Mouse (Mus musculus) midbrain, embryonic 11.5 days (tissue): ENCODE results near the gene Hs6st3. TPM values are rescaled to one million over a fixed set of nuclear protein-coding genes. Genes with fewer than 3 reads are reported as not detected.

Experiments
- ATAC-seq: fragments of 200-750 bp; cut with Nextera tagmentation; 2 replicates; pipeline ENCODE4 v1.8.0; 2017; ENCODE audit warnings: moderate TSS enrichment, moderate library complexity; ENCODE audit not compliant: low FRiP score
- DNase-seq: peaks from one replicate; pipeline ENCODE4 v3.0.0; 2015; ENCODE audit warnings: low spot score; ENCODE audit errors: missing footprints
- H3K27ac ChIP-seq: fragments of 300-500 bp; sonication (generic); 2 replicates; pipeline ENCODE4 v1.5.1; 2014; ENCODE audit warnings: low read depth, low read length
- H3K27me3 ChIP-seq: fragments of 300-500 bp; sonication (generic); 2 replicates; pipeline ENCODE4 v1.6.1; 2014; ENCODE audit warnings: mild to moderate bottlenecking, low read length, moderate library complexity, mixed read lengths; ENCODE audit not compliant: control insufficient read depth, insufficient read depth
- H3K36me3 ChIP-seq: fragments of 300-500 bp; sonication (generic); 2 replicates; pipeline ENCODE4 v1.6.1; 2014; ENCODE audit warnings: mild to moderate bottlenecking, low read length, moderate library complexity, mixed read lengths; ENCODE audit not compliant: control insufficient read depth, insufficient read depth
- H3K4me1 ChIP-seq: fragments of 300-500 bp; sonication (generic); 2 replicates; pipeline ENCODE4 v1.6.1; 2014; ENCODE audit warnings: low read length; ENCODE audit not compliant: control insufficient read depth, insufficient read depth
- H3K4me2 ChIP-seq: fragments of 300-500 bp; sonication (generic); 2 replicates; pipeline ENCODE4 v1.6.1; 2014; ENCODE audit warnings: mild to moderate bottlenecking, moderate library complexity
- H3K4me3 ChIP-seq: fragments of 300-500 bp; sonication (generic); 2 replicates; pipeline ENCODE4 v1.5.1; 2014; ENCODE audit warnings: low read depth, low read length
- H3K9ac ChIP-seq: fragments of 300-500 bp; sonication (generic); 2 replicates; pipeline ENCODE4 v1.6.1; 2014; ENCODE audit warnings: low read length
- H3K9me3 ChIP-seq: fragments of 300-500 bp; sonication (generic); 2 replicates; pipeline ENCODE4 v1.6.1; 2016; ENCODE audit warnings: low read length; ENCODE audit not compliant: control insufficient read depth
- WGBS: fragments of 180-500 bp; shearing (Covaris S2); extraction: QIAGEN DNeasy Blood & Tissue Kit; methylation state at CpG from one replicate; pipeline ENCODE4 v1.1.7; 2014; 5-methylcytosine and 5-hydroxymethylcytosine counted together
- polyA plus RNA-seq: library from polyadenylated mRNA; unstranded; fragments of >200 nt; fragmentation: Nextera tagmentation; extraction: Ambion mirVana; gene quantifications from 2 replicates; pipeline ENCODE4 v1.2.1, GENCODE M21; 2014

Hs6st3 gene
- polyA plus RNA-seq, 1 experiment from 2014 or later = 0.20 TPM

DNA sequence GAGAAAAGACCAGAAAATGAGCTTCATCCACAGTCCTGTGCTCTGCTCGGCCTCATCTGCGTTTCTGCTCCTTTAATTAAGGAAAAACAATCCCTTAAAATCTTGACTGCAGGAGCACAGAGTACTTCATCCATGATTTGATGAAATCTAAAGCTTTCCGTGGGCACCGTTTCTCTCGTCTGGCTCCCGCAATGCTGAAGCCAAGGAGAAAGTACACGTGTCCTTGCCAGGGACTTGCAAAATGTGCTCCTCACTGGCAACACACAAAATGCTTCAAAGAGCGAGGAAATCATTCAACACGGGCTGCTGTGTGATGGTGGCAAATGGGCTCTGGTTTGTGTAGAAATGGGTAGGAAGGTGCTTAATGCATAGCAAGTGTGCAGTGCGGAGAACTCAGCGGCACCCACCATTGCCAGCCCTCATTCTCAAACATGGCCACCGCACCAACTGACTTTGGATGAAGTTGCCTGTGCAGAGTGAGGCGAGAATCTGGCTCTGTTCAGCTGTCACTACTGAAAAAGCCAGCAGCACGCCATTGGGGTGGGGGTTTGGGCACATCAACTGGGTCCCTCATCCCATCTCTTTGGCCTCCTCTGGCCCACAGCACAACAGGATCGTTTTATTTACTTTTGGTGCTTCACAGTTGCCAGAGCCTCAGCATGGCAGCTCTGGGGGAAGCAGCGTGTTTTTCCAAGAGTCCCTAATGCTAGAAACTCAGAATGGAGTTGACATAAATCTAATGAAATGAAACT, 532.9 kb downstream of the Hs6st3 start:
- no peak overlapping the region for H3K9ac ChIP-seq
- H3K27ac ChIP-seq = no peak overlapping the region
- no peaks in the 10 kb centered on the region for H3K9me3 ChIP-seq
- no peaks in the 10 kb centered on the region for H3K36me3 ChIP-seq
- no peak for DNase-seq
- ATAC-seq = no peak
- H3K4me2 ChIP-seq = no peak overlapping the region
- no peaks in the 10 kb centered on the region for H3K4me1 ChIP-seq
- no peak overlapping the region for H3K4me3 ChIP-seq
- H3K27me3 ChIP-seq = no peaks in the 10 kb centered on the region
- WGBS = 91% methylated on average over 16 of the region's 16 CpGs

DNA sequence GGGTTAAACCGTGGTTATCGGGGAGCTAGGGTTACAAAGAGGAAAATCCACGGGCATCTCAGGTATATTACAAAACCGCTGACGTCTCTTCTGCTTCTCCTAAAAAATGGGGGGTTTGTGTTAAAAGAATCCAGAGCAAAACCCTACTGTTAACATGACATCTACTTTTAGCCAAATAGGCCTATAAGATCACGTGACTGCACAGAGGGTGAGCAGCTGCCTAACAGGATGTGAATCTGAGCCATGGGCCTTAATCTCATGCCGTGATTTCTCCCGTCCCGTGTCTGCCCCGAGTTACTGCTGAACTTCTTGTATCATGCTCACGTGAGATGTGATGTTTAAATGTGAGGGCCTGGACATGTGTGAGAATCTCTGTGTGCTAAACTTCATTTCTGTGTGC, 540.4 kb downstream of the Hs6st3 start:
- Histone ChIP-seq H3K27me3 (no peaks in the 10 kb centered on the region), H3K4me1 (no peaks in the 10 kb centered on the region), H3K9ac (no peak overlapping the region), H3K36me3 (no peaks in the 10 kb centered on the region), H3K27ac (no peak overlapping the region), H3K4me2 (no peak overlapping the region), H3K9me3 (no peaks in the 10 kb centered on the region), H3K4me3 (no peak overlapping the region)
- 91% methylated on average over 11 of the region's 11 CpGs for WGBS
- DNase-seq (no peak), ATAC-seq (no peak)

DNA sequence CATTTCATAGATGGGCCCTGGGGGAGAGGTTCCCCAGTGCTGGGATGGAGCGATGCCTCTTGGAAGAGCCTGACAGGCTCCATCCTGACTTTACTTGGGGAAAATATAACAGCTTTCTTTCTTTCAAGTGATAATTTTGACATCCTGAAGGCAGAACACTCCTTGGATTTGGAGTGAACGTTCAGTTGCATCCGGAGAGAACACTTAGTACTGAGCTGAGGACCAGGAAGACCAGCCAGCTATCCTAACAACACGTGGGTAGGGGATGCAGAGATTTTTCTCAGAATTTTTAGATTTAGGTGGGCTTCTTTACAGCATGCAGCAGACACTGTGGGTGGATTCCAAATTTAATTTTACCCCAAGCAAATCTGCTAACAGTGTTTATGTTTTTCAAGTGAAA, 541.9 kb downstream of the Hs6st3 start:
- H3K4me3 ChIP-seq = no peak overlapping the region
- no peaks in the 10 kb centered on the region for H3K9me3 ChIP-seq
- no peak overlapping the region for H3K27ac ChIP-seq
- no peak overlapping the region for H3K4me2 ChIP-seq
- WGBS = 88% methylated on average over 4 of the region's 4 CpGs
- no peaks in the 10 kb centered on the region for H3K27me3 ChIP-seq
- H3K36me3 ChIP-seq = no peaks in the 10 kb centered on the region
- ATAC-seq = no peak
- H3K9ac ChIP-seq = no peak overlapping the region
- no peaks in the 10 kb centered on the region for H3K4me1 ChIP-seq
- no peak for DNase-seq

DNA sequence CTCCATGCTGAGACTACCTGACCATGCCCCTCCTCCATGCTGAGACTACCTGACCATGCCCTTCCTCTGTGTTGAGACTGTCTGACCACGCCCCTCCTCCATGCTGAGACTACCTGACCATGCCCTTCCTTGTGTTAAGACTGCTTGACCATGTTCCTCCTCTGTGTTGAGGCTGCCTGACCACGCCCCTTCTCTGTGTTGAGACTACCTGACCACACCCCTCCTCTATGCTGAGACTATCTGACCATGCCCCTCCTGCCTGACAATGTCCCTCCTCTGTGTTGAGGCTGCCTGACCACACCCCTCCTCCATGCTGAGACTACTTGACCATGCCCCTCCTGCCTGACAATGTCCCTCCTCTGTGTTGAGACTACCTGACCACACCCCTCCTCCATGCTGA, 549.7 kb downstream of the Hs6st3 start:
- Histone ChIP-seq H3K9me3 (no peaks in the 10 kb centered on the region), H3K27me3 (no peaks in the 10 kb centered on the region), H3K36me3 (no peaks in the 10 kb centered on the region), H3K4me3 (no peak overlapping the region), H3K4me1 (no peaks in the 10 kb centered on the region), H3K27ac (no peak overlapping the region), H3K4me2 (no peak overlapping the region), H3K9ac (no peak overlapping the region)
- peak; percentile 24; the same call in 1 of the 2 replicates for ATAC-seq
- no peak for DNase-seq
- WGBS = 78% methylated on average over 2 of the region's 2 CpGs

DNA sequence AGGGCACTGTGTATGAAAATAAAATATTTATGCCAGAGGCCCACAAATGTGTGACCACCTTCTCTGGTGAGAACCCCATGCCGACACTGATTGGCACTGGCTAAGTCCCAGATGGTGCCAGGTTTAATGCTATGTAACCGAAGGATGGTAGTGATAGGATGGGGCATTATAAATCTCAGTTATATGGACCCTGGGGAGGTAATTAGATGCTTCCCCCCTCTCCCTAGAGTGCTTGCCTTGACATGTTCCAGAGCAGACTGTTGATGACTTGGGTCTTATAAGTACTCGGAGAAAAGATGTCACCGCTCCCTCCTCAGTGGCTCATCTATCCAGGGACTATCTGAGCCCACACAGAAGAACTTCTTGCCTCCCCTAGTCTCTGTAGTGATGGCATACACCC, 561.8 kb downstream of the Hs6st3 start:
- ATAC-seq (no peak), DNase-seq (no peak)
- Histone ChIP-seq H3K4me1 (no peaks in the 10 kb centered on the region; the same call in 1 of the 2 replicates), H3K27me3 (no peaks in the 10 kb centered on the region), H3K4me3 (no peak overlapping the region), H3K27ac (no peak overlapping the region), H3K9me3 (no peaks in the 10 kb centered on the region), H3K4me2 (no peak overlapping the region), H3K9ac (no peak overlapping the region), H3K36me3 (no peaks in the 10 kb centered on the region)
- 93% methylated on average over 4 of the region's 4 CpGs for WGBS

DNA sequence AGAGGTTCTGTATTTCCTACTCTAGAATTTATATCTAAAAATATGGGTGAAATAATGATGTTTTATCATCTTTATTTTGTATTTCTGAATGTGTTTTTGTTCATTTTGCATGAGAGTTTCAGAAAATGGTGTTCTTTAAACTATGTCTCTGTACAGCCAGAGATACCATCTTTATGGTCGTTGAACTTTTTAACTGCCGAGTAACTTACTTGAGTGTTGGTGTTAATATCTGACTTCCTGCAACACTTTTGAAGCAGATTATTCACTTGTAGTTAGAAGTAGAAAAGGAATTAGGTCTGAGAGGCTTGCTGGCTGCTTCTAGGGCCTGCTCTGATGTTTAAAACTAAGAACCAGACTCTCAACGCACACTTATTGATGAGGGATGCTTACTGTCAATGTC, 576.6 kb downstream of the Hs6st3 start:
- H3K4me3 ChIP-seq = no peak overlapping the region

DNA sequence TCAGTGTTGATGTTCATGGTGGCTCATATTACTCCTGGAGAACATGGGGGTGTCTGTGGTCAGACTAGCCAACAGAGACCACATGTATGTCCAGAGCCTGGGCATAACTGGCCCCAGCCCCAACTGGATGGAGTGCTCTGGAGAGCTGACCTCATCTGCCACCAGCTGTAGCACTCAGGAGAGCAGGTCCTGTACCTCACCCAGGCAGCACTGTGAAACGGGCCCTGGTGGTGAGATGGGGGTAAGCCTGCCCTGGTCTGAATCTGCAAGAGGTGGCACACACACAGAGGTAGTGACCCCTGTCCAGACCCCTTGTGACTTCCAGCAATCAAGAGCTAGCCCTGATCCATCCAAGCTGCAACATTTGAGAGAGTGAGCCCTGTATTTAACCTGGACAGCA, 579.2 kb downstream of the Hs6st3 start:
- WGBS = 63% methylated on average over 1 of the region's 1 CpGs
- Histone ChIP-seq H3K4me2 (no peak overlapping the region), H3K9ac (no peak overlapping the region), H3K36me3 (no peaks in the 10 kb centered on the region), H3K4me3 (no peak overlapping the region), H3K27me3 (no peaks in the 10 kb centered on the region), H3K4me1 (no peaks in the 10 kb centered on the region), H3K9me3 (no peaks in the 10 kb centered on the region), H3K27ac (no peak overlapping the region)
- ATAC-seq = no peak
- DNase-seq = no peak

More for the DNA sequence above, 576.6 kb downstream of the Hs6st3 start:
- DNase-seq = no peak
- Histone ChIP-seq H3K27me3 (no peaks in the 10 kb centered on the region), H3K9me3 (no peaks in the 10 kb centered on the region), H3K36me3 (no peaks in the 10 kb centered on the region), H3K27ac (no peak overlapping the region), H3K9ac (no peak overlapping the region), H3K4me1 (no peaks in the 10 kb centered on the region), H3K4me2 (no peak overlapping the region)
- ATAC-seq = no peak
- 88% methylated on average over 3 of the region's 3 CpGs for WGBS

DNA sequence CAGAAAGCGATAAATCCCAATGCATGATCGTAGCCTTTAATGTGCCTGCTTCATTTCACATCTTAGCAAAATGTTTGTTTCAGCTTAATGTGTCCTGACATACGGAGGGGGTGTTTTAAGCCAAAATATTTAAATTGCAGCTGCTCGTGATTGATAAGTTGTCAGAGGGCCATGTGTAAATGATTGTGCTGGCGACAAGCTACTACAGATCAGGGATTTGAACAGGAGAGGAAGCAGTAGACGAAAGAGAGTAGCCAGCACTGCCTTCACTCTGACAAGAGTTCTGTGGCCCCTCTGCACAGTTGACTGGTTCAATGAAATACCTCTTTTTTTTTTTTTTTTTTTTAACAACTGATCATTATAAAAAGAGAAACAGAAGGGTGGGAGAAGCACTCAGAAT, 587.0 kb downstream of the Hs6st3 start:
- no peaks in the 10 kb centered on the region for H3K9me3 ChIP-seq
- H3K9ac ChIP-seq = no peak overlapping the region
- no peaks in the 10 kb centered on the region for H3K4me1 ChIP-seq
- no peak for ATAC-seq
- no peak overlapping the region for H3K4me2 ChIP-seq
- H3K27ac ChIP-seq = no peak overlapping the region
- no peak for DNase-seq
- H3K36me3 ChIP-seq = no peaks in the 10 kb centered on the region
- 82% methylated on average over 6 of the region's 6 CpGs for WGBS
- H3K4me3 ChIP-seq = no peak overlapping the region
- H3K27me3 ChIP-seq = no peaks in the 10 kb centered on the region

DNA sequence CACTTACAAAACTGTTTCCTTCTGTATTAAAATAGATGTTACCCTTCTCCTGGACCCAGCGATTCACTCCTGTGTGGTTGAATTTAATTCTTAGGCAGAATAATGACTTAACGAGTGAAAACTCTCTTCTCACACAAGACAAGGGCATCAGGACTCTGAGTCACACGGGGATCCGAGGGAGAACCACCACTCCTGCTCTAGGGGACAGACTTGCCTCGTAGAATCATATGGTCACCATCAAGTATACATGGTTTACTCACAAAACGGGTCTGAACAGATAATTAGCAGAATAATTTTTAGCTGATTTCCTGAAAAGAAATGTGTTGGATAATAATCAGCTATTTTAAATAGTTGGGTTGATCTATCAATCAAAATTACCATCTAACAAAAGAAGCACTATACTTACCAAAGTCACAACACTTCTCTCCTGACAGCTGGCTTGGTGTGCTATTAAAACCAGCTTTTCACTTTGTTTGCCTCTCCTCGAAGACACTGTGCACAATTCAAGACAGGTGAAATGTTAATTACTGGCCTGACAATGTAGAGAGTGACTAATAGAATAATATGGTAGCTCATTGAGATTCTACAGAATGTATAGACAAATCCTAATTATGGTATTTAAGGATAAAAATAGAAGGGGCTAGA, 593.4 kb downstream of the Hs6st3 start:
- no peaks in the 10 kb centered on the region for H3K4me1 ChIP-seq
- ATAC-seq (no peak), DNase-seq (no peak)
- no peak overlapping the region for H3K4me3 ChIP-seq
- no peak overlapping the region for H3K27ac ChIP-seq
- 80% methylated on average over 7 of the region's 7 CpGs for WGBS
- H3K4me2 ChIP-seq = no peak overlapping the region
- no peak overlapping the region for H3K9ac ChIP-seq
- H3K27me3 ChIP-seq = no peaks in the 10 kb centered on the region
- H3K36me3 ChIP-seq = no peaks in the 10 kb centered on the region
- H3K9me3 ChIP-seq = no peaks in the 10 kb centered on the region
